Mouse (Mus musculus) adrenal gland, adult 2 months (tissue): Measurements from ENCODE around the gene Agap1. TPM values are rescaled to one million over a fixed set of nuclear protein-coding genes. Genes with fewer than 3 reads are reported as not detected.
A peak's percentile ranks its signal among the peaks of the same experiment; 100 is the strongest.

Experiments
- DNase-seq: peaks from one replicate; pipeline ENCODE4 v3.0.0; 2021
- polyA plus RNA-seq: library from polyadenylated mRNA; depleted of rRNA; stranded (reverse); fragments of >200 nt; gene quantifications from 2 replicates; pipeline ENCODE4 v1.2.3, GENCODE M21; 2012
- total RNA-seq, 2 experiments: library from RNA; stranded (reverse); gene quantifications; 2 replicates each; pipeline ENCODE4 v1.2.3; 2021

Gene Agap1
- total and polyA plus RNA-seq, 3 experiments: 11.3 to 61.6 (median 46.2) TPM

- DNase-seq: no peak
Observed at GRCm38 (mm10) chr1:89849151-89849860, 394.7 kb downstream of the Agap1 start.

DNA sequence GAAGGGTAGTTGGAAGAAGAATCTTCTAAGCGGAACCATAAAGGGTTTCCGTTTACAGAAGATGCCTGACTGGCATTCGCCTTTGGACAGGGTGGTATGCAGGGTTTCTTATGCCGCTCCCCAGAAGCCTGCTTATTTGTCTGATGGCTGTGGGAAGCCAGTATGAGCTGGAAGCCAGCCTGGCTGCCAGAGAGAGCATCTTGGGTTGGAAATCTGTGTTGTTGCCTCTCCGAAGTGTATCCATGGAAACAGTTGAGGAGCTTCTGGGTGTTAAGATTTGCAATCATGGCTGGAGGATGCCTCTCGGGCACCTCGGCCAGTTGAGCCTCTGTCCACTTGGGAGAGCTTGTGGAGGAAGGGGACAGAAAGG is 395.2 kb downstream of the Agap1 start:
- no peak for DNase-seq

DNA sequence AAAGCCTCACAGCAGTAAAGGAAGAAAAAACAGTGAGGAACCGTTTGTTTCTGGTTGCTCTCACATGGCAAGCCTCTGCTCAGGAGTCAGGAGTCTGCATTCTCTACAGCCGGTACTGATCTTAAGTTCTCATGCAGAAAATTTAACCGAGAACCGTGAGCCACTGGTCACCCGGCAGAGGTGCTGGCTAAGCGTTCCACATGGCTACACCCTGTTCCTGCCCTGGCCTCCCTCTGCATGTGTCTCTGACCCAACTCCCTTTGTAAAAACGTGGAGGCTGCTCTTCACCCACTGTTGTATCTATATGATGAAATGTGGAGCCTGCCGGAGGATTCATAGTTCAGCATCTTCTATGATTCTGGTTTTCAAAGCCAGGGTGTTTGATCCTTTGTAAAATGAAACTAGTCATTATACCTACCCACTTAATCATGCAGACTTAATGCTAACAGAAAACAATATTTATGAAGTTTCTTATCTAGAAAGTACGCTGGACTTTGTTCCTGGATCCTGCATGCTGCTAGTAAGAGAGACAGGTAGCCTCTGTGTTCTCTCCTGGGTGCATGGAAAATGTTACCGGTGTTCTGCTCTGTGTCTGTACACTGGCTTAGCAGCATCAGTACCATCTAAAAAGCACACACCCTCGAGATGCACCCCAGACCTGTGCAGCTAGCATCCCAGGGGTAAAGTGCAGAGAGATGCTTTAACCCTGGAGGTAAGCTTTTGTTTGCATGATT is 396.2 kb downstream of the Agap1 start:
- no peak for DNase-seq

DNA sequence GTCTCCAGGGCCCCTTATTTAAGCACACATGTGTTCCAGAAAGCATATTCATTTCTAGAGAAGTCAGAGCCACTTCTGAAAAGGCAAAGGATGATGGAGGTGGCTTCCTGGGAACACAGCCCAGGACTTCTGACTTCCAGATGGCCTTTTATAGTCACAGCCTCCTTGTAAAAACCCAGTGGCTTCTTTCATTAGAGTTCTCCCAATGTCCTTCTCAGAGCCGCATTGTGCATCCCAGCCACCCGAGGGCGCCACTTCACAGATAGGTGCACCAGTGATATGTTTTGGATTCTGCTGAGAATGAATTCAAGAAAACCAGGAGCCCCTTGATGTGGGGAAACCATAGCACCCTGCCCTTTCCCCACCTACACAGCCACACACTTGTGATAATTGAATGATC is 404.6 kb downstream of the Agap1 start:
- peak; percentile 20 for DNase-seq

DNA sequence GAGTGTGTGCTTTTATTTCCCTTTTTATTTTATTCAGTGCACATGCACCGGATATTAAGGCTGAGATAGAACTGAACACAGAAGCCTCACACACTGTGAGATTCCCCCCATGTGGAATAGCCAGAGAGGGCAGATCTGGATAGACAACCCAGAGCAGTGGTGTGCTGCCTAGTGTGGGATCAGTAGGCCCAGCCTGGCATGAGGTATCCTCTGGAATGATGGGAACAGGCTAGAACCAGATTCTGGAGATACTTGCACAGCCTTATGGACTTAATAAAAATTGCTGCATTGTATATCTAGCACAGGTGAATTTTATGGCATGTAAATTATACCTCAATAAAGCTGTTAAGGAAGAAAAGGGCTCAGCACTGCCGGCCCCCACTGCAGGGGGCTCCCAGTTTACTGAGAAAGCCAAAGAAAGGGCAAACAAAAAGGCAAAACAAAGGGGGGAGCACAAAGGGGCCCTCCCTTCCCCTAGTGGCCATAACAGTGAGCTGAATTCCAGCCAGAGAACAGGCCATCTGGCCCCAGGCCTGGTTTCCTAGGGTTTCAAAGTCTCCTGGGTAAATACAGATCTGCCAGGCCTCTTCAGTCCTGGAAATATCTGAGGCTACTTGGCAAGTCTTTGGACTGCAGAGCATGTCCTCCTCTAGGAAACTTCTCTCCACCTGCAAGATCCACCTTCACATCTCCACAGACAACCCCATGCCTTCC is 405.6 kb downstream of the Agap1 start:
- peak; percentile 14 for DNase-seq

GRCm38 (mm10) chr1:89865787-89866186 is 411.2 kb downstream of the Agap1 start:
- DNase-seq: no peak

DNA sequence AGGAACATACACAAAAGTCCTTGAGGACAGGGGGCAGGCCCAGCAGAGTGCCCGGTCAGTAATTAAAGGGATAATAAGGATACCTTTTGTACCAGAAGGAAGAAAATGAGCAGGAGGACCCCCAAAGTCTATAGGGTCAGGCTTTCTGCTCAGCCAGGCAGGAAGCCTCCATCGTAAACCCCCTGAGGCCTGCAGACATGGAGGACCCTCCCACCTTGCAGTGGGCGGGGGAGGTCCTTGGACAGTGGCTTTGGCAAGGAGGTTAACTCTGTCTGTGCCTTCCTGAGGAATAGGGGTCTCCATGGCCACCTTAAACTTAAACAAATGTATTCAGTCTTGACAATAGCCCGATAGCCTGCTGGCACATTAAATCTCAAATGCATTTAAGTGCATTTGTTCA is 413.2 kb downstream of the Agap1 start:
- DNase-seq: no peak

DNA sequence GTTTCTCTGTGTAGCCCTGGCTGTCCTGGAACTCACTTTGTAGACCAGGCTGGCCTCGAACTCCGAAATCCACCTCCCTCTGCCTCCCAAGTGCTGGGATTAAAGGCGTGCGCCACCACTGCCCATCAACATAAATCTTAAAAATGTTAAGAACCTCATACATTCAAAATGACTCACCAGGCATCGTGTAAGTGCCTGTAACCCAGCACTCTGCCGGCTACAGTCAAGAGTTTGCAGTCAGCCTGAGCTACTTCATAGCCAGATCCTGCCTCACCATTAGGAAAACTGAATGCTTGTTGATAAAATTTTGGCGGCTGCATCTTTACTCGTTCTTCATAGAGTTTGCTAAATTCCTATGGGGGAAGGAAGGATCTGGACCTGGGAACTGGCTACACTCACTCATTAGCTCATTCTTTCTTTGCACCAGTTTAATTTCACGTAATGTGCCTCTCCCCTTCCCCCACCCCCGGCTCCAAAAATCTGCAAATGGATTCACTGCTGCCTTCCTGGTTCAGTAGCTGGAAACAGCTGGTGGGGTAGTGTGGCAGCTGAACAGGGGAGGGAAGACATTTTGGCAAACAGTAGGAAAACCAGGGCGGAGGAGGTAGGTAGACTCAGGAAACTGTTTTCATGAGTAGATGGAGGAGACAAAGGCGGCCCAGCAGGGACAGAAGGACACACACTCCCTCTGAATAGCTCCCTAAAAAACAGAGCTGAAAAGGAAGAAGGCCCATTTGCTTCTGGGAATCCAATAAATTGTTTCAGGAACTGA is 415.7 kb downstream of the Agap1 start:
- DNase-seq: no peak

- no peak for DNase-seq
Observed at GRCm38 (mm10) chr1:89870906-89871211, 416.3 kb downstream of the Agap1 start.

DNA sequence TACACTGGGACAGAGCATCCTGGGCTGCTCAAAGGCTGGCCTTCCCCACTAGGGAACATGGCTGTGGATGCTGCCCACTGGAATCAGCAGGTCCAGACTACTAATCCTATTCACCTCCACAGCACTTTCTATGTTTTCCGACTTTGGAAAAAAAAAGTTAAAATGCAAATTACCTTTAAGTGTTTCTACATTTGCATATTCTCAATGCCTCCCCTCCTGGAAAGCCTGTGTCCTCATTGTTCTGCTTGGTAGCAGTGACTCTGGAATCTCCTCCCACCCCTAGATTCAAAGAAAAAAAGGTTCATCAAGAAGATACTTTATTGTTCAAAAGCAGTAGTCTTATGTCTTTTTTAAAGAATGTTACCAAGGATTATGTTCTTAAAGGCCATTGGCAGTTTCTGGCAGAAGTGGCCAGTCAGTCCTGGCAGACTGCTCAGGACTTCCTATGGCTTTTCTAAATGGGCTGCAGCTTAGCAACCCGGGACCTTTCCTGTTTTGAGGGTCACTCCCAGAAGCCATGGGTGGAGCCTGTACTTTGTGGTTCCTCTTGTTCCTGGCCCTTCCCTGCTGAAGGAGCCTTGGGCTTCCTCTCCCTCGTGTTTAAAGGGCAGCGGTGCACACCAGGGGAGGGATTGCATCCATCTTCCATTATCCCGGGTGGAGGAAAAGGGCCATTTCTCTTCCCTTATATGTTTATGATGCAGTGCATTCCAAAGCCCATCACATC is 421.9 kb downstream of the Agap1 start:
- peak; percentile 26 for DNase-seq

DNA sequence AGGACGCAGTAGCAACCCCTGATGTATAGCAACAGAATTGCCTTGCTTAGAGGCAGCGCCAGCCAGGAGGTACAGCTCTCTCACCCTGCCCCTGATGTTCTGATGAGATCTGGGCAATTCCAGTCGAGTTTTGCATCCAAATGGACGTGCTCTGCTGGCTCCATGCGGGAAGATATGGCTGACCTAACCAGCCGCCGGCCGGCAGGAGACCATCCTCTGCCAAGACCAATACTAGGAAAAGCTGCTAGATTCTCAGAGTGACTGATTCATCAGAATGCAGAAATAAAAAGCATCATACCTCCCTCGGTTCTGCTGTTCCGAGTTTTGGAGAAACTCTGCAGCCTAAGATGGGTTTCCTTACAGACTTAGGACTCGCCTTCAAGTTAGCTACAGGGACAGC is 423.9 kb downstream of the Agap1 start:
- DNase-seq: no peak

DNA sequence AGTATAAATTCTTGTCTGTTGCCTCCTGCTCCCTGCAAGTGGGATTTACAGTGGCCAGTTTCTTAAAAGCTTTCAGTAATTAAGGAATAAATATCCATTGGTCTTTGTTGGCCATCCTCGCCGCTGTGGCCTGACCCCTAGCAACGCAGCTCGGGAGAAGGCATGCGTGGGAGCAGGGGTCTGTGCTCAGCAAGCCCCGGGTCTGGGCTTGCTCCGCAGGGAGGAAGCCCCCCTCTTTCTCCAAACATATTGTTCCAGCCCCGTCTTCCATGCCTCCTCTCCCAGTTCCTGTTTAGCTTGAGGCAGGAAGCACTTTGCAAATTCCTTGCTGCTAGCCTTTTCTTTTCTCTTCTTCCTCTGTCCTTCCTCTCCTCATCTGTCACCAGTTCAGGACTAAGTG is 425.6 kb downstream of the Agap1 start:
- DNase-seq: no peak

GRCm38 (mm10) chr1:89880834-89881233 is 426.2 kb downstream of the Agap1 start:
- no peak for DNase-seq

DNA sequence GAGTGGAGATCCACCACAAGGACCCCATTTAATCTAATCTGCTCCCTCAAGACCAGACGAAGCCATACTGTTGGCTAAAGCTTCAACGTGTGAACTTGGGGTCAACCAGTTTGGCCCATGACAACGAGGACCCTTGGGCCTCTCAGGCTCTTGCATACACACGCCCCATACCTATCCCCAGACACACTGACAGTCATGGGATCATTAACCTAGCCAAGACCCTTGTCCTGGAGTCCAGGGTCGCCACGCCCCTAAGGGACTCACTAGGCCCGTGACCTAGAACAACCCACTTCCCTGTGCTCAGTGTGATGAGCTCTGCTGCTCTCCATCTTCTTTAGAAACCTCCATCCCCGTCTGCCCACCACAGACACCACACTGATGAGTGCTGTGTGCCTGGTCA is 429.7 kb downstream of the Agap1 start:
- no peak for DNase-seq

- DNase-seq: no peak
Observed at GRCm38 (mm10) chr1:89885696-89886095, 431.1 kb downstream of the Agap1 start.

DNA sequence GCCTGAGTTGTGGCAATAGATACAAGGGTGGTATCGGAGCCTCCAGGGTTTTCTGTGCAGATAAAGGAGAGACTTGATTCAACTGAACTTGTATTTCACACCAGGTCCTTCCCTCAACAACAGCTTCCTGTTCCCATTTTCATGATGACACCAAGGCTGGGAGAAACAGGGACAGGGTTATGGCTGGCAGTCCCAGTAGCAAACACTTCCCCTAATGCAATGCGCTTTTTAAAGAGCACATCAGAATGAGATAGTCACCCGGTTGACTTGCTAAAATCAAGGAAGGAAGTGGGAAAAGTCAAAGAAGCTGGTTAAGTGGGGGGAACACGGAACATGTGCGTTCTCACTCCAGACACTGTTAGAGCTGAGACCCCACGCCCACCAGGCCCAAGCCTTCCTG is 436.8 kb downstream of the Agap1 start:
- DNase-seq: no peak

GRCm38 (mm10) chr1:89892281-89892680 is 437.7 kb downstream of the Agap1 start:
- no peak for DNase-seq

- DNase-seq: no peak
Observed at GRCm38 (mm10) chr1:89895801-89896200, 441.2 kb downstream of the Agap1 start.

DNA sequence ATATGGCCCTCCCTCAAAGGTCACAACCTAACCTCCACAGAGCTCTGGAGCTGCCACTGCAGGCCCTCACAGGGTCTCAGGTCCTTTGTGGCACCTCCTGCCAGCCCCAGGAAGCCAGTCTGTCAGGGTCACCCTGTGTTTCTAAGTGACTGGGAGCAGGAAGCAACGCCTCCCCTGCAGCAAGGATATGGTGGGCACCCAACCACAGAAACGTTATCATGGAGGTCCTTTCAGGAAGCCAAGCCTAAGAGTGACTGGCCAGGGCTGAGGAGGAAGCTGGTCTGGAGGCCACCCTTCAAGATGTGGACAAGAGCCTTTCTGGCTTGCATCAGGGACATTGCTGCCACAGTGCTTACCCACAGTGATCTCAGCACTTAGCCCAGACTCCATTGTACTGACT is 444.4 kb downstream of the Agap1 start:
- no peak for DNase-seq

DNA sequence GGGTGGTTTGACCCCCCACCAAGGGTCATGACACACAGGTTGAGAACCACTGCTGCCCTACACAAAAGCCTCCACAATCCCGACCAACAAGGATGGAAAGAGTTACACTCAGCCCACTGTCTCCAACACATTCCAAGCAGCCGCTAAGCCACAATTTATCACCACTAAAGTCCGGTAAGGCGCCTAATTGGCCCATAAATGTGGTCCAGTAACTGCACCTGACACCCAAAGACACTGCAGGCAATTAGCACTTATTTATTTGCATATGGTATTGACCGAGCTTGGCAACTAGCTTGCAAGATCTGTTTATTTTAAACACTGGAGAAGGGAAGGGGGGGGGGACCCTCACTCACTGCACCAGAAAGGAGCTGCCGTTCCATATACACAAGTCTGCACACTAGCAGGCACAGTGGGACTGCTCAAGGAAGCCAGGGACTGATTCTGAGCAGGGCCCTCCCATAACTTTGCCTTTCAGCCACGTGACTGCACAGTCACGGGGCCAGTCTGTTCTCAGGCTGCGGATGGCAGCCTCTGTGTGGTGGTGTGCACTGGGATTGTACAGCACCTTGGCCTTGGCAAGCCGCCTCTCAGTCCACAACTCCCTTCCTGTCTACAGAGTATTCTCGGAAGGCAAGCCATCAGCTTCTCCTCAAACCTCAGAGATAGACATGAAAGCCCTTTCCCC is 445.3 kb downstream of the Agap1 start:
- DNase-seq: no peak

DNA sequence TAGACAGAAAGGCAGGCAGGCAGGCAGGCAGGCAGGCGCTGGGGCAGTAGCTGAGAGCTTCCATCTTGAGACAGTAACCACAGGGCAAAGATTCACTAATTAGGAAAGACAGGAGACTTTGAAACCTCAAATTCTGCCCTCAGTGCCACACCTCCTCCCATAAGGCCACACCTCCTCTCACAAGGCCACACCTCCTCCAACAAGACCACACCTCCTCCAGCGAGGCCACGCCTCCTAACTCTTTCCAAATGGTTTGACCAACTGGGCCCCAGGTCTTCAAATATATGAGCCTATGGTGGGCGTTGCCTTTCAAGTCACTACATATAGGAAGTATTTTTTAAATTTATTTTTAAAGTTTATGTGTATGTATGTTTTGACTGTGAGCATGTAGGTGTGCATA is 446.8 kb downstream of the Agap1 start:
- no peak for DNase-seq
